Comparison of ENCODE assay signal across 8 mouse cellular contexts in the genomic region with DNA sequence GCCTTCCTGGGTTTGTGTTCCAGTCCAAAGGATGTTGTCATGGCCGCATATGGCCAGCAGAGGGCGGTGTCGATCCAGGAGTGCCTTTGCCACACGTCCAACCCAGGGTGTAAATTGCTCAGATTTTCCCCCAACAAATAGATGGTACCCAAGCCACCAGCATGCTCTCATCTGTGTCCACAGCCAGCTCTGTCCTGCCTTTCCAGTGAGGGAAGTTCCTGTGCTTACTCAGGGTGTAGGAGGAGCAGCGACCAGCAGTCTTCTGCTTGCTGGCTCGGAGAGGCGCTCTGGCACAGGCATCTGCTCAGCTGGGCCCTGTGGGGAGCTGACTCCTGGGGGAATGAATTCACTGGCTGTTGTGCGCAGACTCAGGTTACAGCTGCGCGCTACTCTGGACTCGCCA. TPM values are rescaled to one million over a fixed set of nuclear protein-coding genes. Genes with fewer than 3 reads are reported as not detected.
DNase-seq lines count a peak whose midpoint lies in the region; ATAC-seq lines count a peak whose summit lies in the region.

No protein-coding gene starts in this region.

- no peaks in the 10 kb centered on the region for H3K9me3 ChIP-seq in liver, embryonic 12.5 days (replicated peaks)
- no peaks in the 10 kb centered on the region for H3K9me3 ChIP-seq in midbrain, embryonic 11.5 days (ENCODE audit: control insufficient read depth, low read length)
- no peaks in the 10 kb centered on the region for H3K9me3 ChIP-seq in stomach, embryonic 14.5 days (ENCODE audit: control insufficient read depth, low read depth, low read length)

- DNase-seq in liver = peak; percentile 66
- DNase-seq in cerebellum, postnatal 36 days = peak; percentile 70 to 81
- DNase-seq in gastrocnemius, adult 18-20 months (ENCODE audit: low spot score) = peak; percentile 40
- peak; percentile 44 for DNase-seq in hindlimb bud, embryonic 11.5 days (ENCODE audit: extremely low spot score, low read depth, low spot score)
- peak; percentile 68 to 84 for DNase-seq in left cerebral cortex, adult 8-10 months (ENCODE audit: low spot score in 2 of 2)
- peak; percentile 98 for DNase-seq in midbrain, embryonic 11.5 days (ENCODE audit: low spot score, missing footprints)

- ATAC-seq in liver, embryonic 12.5 days = no peak
- peak; percentile 81 for ATAC-seq in midbrain, embryonic 11.5 days (ENCODE audit: low FRiP score)
- peak; percentile 39; the same call in 1 of the 2 replicates for ATAC-seq in stomach, embryonic 14.5 days (ENCODE audit: insufficient number of reproducible peaks, insufficient read depth, low FRiP score, low read depth)

- no peaks in the 10 kb centered on the region for H3K36me3 ChIP-seq in liver, embryonic 12.5 days
- no peaks in the 10 kb centered on the region for H3K36me3 ChIP-seq in midbrain, embryonic 11.5 days (ENCODE audit: control insufficient read depth, insufficient read depth, low read length)
- H3K36me3 ChIP-seq in stomach, embryonic 14.5 days (ENCODE audit: control insufficient read depth, insufficient read depth, low read length) = no peaks in the 10 kb centered on the region

- H3K9ac ChIP-seq in liver, embryonic 12.5 days = no peak overlapping the region
- peak overlapping the region; percentile 31; the same call in 1 of the 2 replicates for H3K9ac ChIP-seq in midbrain, embryonic 11.5 days (ENCODE audit: low read length)
- H3K9ac ChIP-seq in stomach, embryonic 14.5 days (replicated peaks; ENCODE audit: low read depth, low read length) = no peak overlapping the region

- no peak overlapping the region for H3K27ac ChIP-seq in liver, embryonic 12.5 days
- H3K27ac ChIP-seq in midbrain, embryonic 11.5 days (ENCODE audit: low read depth, low read length) = no peak overlapping the region
- H3K27ac ChIP-seq in stomach, embryonic 14.5 days (ENCODE audit: low read length) = no peak overlapping the region

- no peaks in the 10 kb centered on the region for H3K27me3 ChIP-seq in liver, embryonic 12.5 days (replicated peaks)
- no peaks in the 10 kb centered on the region for H3K27me3 ChIP-seq in midbrain, embryonic 11.5 days (ENCODE audit: control insufficient read depth, insufficient read depth, low read length)
- H3K27me3 ChIP-seq in stomach, embryonic 14.5 days (ENCODE audit: control insufficient read depth, insufficient read depth, low read length) = no peaks in the 10 kb centered on the region

- H3K4me1 ChIP-seq in liver, embryonic 12.5 days = no peaks in the 10 kb centered on the region
- H3K4me1 ChIP-seq in midbrain, embryonic 11.5 days (ENCODE audit: control insufficient read depth, insufficient read depth, low read length) = 0 out of 2 replicates have a peak, but pooled peaks cover 2% of the 10 kb centered on the region
- no peaks in the 10 kb centered on the region for H3K4me1 ChIP-seq in stomach, embryonic 14.5 days (ENCODE audit: control insufficient read depth, insufficient read depth, low read length)

- WGBS in liver, embryonic 12.5 days (ENCODE audit: insufficient replicate concordance) = 9% methylated on average over 11 of the region's 11 CpGs
- 0% methylated on average over 11 of the region's 11 CpGs for WGBS in midbrain, embryonic 11.5 days
- 4% methylated on average over 11 of the region's 11 CpGs for WGBS in stomach, embryonic 14.5 days

- H3K4me3 ChIP-seq in liver, embryonic 12.5 days = no peak overlapping the region
- no peak overlapping the region for H3K4me3 ChIP-seq in midbrain, embryonic 11.5 days (ENCODE audit: low read depth, low read length)
- no peak overlapping the region for H3K4me3 ChIP-seq in stomach, embryonic 14.5 days (ENCODE audit: low read depth, low read length)

- no peak overlapping the region for H3K4me2 ChIP-seq in liver, embryonic 12.5 days
- H3K4me2 ChIP-seq in midbrain, embryonic 11.5 days = peak overlapping the region; percentile 38
- H3K4me2 ChIP-seq in stomach, embryonic 14.5 days (replicated peaks; ENCODE audit: low read depth, low read length) = 0 out of 2 replicates have a peak overlapping the region, but pooled peaks have one; percentile 14

RNA-seq across cellular contexts. Expression of gene Spata19, which starts 17.5 kb away (rescaled TPM):
- not detected in 2 replicates for polyA plus RNA-seq in liver, embryonic 12.5 days (2016; fragmentation: Nextera tagmentation; extraction: Ambion mirVana)
- not detected for total RNA-seq in gastrocnemius, adult 18-20 months (2021)
- 1 to 10 TPM in 2 of 4 experiments, under 1 TPM in 2; 0.51 to 1.9 (median 0.88) TPM for total RNA-seq in left cerebral cortex, adult 8-10 months (2022)
- not detected in 2 replicates for polyA plus RNA-seq in midbrain, embryonic 11.5 days (2014; fragmentation: Nextera tagmentation; extraction: Ambion mirVana)
- not detected in 2 replicates for polyA plus RNA-seq in stomach, embryonic 14.5 days (2014; fragmentation: Nextera tagmentation; extraction: Ambion mirVana)

Comparison
In these comparisons a context has a peak if more than half of its experiments do, and no peak if none do; other contexts are left out.
1. DNase-seq: peak in every context shown above with its lines; median percentile 98 in midbrain, embryonic 11.5 days; 76 in left cerebral cortex, adult 8-10 months; 76 in cerebellum, postnatal 36 days; 66 in liver; 44 in hindlimb bud, embryonic 11.5 days; 40 in gastrocnemius, adult 18-20 months.